Mouse (Mus musculus) adrenal gland, adult 18-20 months (tissue): ENCODE data around the gene Ptdss2. TPM values are rescaled to one million over a fixed set of nuclear protein-coding genes. Genes with fewer than 3 reads are reported as not detected.

Source experiments
- DNase-seq, 2 experiments: peaks; one replicate each; pipeline ENCODE4 v3.0.0; 2021 to 2022; ENCODE audit warnings: low spot score in 2 of 2
- total RNA-seq, 2 experiments: library from RNA; stranded (reverse); gene quantifications; 1 replicate in 1 of 2; 2 replicates in 1 of 2; pipeline ENCODE4 v1.2.3; 2021

Gene Ptdss2
- total RNA-seq, 2 experiments from 2014 or later: 39.2 to 40.4 TPM

- peak; percentile 86 to 87 for DNase-seq
Observed at GRCm38 (mm10) chr7:141172116-141173006, 50.2 kb downstream of the Ptdss2 start, which contains the start of gene Rnh1. TSS of gene Rnh1 (minus strand) at chr7:141172857.

- no peak for DNase-seq
Observed at GRCm38 (mm10) chr7:141173323-141173850, 51.2 kb downstream of the Ptdss2 start.

- DNase-seq: no peak
Observed at GRCm38 (mm10) chr7:141175068-141175467, 52.9 kb downstream of the Ptdss2 start.

DNA sequence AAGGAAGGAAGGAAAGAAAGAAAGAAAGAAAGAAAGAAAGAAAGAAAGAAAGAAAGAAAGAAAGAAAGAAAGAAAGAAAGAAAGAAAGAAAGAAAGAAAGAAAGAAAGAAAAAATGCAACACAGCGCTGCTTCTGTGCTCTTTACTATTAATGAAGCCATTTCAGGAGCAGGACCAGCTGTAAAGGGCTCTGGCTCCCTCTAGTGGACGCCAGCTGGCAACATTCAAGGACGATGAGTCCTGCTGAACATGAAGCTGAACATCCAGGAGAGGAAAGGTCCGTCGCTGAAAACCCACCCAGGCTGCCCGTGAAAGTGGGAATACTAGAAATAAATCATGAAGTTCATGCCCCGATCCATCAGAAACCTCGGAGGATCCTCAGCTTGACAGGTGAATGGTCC, 54.0 kb downstream of the Ptdss2 start:
- peak; percentile 82 to 84 for DNase-seq

DNA sequence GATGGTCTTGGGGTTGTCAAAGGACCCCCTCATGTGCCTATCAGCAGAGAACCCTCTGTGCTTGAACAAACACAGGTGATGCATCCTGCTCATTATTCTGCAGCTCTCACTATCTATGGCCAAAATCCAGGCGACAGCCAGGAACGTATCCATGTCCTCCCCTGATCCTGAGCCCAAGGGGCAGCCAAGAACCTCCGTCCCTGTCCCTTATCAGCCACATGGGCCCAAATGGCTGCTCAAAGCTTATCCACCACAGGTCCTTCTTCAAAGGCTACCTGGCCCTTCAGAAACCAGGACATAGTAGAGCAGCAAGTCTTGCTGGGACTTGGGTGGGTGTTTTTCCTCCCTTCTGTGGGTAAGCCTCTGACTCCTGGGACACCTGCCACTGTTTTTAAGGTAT, 66.0 kb downstream of the Ptdss2 start:
- no peak for DNase-seq

DNA sequence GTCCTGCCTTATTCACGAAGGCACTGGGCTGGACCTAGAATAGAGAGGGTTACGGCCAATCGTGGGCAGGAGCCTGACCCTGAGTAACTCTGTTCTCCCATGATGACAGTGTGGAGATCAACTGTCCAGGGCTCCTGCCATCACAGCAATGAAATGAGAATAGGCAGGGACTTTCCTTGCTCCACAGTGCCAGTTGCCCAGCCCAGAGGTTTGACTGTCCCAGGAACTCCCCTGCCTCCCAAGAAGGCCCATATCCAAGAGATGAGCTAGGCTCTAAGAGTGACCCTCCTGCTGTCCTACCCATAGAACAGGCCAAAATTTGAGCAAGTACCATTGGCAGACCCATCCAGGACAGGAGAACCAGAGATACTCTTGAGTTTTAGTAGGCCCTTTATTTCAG, 66.6 kb downstream of the Ptdss2 start:
- DNase-seq: no peak

DNA sequence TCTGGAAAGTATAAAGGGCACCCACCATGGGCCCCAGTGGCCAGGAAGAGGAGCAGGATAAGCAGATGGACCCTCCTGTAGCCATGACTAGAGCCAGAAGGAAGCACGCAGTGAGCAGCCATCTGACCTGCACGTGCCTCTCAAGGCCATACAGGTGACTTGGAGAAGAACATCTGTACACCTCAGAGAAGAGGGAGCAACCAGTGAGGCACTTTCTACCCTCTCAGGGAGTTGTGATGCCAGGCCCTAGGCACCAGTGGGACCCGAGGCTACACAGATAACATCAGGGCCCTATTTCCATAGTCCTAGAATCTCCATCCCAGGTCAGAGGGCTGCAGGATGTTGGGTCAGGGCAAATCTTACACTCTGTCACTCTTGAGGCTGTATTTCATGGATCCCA, 68.0 kb downstream of the Ptdss2 start:
- DNase-seq: no peak

- DNase-seq: no peak
Observed at GRCm38 (mm10) chr7:141191036-141191435, 68.9 kb downstream of the Ptdss2 start.

- DNase-seq: no peak
Observed at GRCm38 (mm10) chr7:141191796-141192685, 69.9 kb downstream of the Ptdss2 start.

GRCm38 (mm10) chr7:141192776-141193347, 70.7 kb downstream of the Ptdss2 start:
- no peak for DNase-seq

- peak; percentile 51 to 53 for DNase-seq
Observed at GRCm38 (mm10) chr7:141193348-141193856, 71.2 kb downstream of the Ptdss2 start.

DNA sequence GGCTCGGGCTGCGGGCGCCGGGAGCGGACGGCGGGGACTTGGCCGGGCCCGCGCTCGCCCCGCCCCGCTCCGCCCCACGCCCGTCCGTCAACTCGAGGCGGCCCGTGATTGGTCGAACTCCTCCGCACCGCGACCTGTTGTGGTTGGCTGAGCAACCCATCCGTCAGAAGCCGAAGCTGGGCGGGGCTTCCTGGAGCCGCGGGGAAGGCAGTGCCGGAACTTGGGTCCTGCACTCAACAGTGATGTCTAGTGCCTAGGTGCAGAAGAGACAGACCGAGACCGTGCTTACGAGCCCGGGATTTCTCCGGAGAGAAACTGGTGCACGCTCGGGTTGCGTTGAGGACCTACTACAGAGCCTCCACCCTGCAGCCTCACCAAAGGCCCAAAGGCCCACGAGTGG, 71.8 kb downstream of the Ptdss2 start, which contains the start of the genes Hras and Lrrc56:
TSS of gene Hras (minus strand) at position 58 of the 400 bp plus-strand sequence.
TSS of gene Lrrc56 (plus strand) at position 210 of the 400 bp plus-strand sequence.
- peak; percentile 97 for DNase-seq

GRCm38 (mm10) chr7:141194409-141194808, 72.2 kb downstream of the Ptdss2 start:
- no peak for DNase-seq

GRCm38 (mm10) chr7:141194830-141195229, 72.6 kb downstream of the Ptdss2 start:
- peak; percentile 83 to 88 for DNase-seq

DNA sequence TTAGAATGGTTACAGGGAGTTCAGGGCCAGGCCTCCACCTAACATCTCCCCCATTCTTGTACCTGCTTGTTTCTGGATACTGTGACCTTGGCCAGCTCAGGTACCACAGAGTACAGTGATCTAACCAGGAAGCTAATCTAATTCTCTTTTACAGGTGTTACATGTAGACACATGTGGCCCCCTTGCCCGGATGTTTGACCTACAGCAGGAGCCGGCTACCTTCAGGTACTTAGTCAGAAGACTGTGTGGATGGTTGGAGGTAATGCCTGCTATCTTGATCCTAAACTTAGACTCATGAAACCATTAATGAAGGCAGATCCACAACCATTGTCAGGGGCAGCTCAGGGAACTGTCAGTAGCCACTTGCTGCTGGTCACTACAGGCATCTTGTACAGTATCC, 73.6 kb downstream of the Ptdss2 start:
- no peak for DNase-seq

DNA sequence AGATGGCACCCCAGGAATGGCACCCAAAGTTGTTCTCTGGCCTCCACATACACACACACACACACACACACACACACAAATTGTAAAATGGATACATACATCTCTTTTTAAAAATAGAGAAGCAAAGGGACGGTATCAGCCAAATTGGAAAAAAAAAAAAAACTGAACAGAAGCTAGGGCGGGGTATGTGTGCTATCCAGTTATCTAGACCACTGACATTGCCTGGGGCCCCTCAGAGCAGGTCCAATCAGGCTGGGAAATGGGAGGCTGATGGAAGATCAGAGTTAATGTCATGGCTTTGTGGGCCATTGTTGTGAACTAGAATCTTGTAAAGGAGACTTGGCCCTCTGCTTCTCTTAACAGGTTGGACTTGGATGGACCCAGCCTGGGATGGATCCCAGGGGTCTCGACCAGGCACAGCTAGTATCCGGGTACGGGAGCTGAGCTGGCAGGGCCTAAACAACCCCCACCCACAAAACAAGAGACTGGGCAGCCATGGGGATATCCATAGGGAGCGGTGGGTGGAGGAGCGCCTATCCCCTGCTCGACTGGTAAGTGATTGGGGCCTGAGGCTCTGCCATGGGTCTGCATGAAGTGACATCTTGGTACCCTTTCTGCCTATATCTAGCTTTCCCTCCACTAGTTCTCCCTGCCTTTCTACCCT, 74.6 kb downstream of the Ptdss2 start:
- no peak for DNase-seq

DNA sequence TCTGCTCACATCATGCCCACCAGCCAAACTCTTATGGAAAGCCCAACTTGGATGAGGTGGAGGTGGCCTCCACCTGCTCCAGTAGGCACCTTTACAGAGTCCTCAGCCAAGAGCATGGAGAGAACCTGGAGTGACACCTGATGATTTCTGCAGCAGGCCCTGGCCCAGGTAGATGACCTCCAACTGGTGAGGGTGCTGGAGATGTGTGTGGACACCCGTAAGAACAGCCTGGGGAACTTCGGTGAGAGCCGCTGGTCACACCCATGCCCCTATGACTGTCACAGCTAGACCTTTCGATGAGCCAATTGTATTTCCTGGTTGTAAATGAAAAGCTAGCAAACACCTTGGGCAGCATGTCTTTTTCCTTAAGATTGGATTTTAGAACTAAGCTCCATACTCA, 75.9 kb downstream of the Ptdss2 start:
- DNase-seq: no peak

DNA sequence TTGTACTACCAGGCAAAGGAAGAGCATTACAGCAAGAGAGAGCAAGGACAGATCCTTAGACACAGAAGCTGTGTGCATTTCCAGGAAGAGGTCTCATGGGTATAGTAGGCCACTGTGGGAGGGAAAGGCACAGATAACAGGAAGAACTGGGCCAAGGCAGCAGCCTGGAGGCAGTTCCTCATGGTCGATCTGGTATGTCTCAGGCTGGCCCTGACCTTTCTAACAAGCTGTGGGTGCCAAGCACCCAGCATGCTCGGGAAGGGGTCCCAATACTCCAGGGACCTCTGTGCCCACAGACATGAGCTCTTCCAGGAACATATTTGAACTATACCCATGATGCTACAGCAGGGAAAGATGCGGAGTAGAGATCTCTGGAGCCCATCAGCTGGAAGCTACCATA, 82.4 kb downstream of the Ptdss2 start:
- DNase-seq: no peak

DNA sequence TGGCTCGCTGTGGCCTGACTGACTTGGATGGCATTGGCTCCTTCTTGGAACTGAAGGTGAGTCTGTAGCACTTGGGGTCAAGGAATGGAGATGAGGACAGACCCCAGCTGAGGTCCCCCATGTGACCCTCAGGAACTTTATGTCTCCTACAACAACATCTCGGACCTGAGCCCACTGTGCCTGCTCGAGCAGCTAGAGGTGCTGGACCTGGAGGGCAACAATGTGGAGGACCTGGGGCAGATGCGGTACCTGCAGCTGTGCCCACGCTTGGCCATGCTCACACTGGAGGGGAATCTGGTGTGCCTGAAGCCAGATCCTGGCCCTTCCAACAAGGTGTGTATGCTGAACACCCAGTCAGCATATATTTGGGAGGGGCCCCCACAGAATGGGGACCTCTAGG, 83.3 kb downstream of the Ptdss2 start:
- no peak for DNase-seq
